ENCODE assay signal across 8 mouse cellular contexts in the genomic region with DNA sequence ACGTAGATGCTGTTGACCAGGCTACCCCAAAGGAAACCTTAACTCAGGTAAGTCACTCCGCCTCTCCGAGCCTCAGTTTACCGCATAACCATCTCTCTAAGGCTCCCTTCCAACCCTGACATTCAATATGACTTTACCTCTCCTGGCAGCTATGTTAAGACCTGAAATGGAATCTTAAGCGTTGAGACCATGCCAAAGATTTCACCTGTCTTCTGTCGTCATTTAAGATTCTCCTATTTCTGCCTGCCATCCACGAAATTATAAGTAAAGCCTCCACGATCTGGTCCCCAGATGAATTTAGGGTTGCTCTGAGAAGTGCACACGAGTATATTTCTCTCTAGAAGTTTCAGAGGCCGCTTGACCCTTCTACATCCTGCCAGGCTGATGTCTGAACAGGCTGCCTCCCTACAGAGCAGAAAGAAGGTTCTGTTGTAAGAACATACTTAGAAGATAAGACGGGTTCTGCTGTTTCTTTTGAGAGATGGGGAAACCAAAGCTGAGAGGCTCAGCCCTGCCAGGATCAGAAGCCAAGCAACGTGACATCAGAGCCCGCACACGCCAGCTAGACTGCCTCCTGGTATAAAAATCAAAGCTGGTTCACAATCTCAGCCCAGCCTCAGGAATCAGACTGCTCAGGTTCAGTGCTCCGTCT. TPM values are rescaled to one million over a fixed set of nuclear protein-coding genes. Genes with fewer than 3 reads are reported as not detected.
DNase-seq lines count a peak whose midpoint lies in the region; ATAC-seq and TF ChIP-seq lines count a peak whose summit lies in the region.

No protein-coding gene starts in this region.

- no peak for ATAC-seq in embryonic facial prominence, embryonic 14.5 days (ENCODE audit: low read depth)
- ATAC-seq in intestine, embryonic 14.5 days (replicated peaks; ENCODE audit: low FRiP score, low TSS enrichment, low read depth) = no peak

- peak overlapping the region; percentile 91 for H3K4me3 ChIP-seq in gastrocnemius, adult 2 months
- peak overlapping the region; percentile 35 for H3K4me3 ChIP-seq in ES-Bruce4 (ENCODE audit: low read depth, low read length)
- H3K4me3 ChIP-seq in embryonic facial prominence, embryonic 14.5 days (ENCODE audit: low read depth, low read length) = peak overlapping the region; percentile 93
- H3K4me3 ChIP-seq in intestine, embryonic 14.5 days (ENCODE audit: low read depth, low read length) = 0 out of 2 replicates have a peak overlapping the region, but pooled peaks have one; percentile 7
- H3K4me3 ChIP-seq in myocyte = peak overlapping the region; percentile 29

- TF ChIP-seq POLR2A in ES-Bruce4 (IDR thresholded peaks at IDR 0.05; ENCODE audit: insufficient read depth, low read length) (no peak), myocyte (IDR thresholded peaks at IDR 0.05; ENCODE audit: insufficient read length, low read depth) (no peak)

- H3K4me2 ChIP-seq in embryonic facial prominence, embryonic 14.5 days (ENCODE audit: low read depth, low read length) = peak overlapping the region; percentile 78
- peak overlapping the region; percentile 89 for H3K4me2 ChIP-seq in intestine, embryonic 14.5 days (ENCODE audit: low read length)
- peak overlapping the region; percentile 82 for H3K4me2 ChIP-seq in myocyte (ENCODE audit: low read depth)

- H3K27ac ChIP-seq in gastrocnemius, adult 2 months = peak overlapping the region; percentile 80
- H3K27ac ChIP-seq in ES-Bruce4 (ENCODE audit: insufficient read depth, low read length) = no peak overlapping the region
- no peak overlapping the region for H3K27ac ChIP-seq in embryonic facial prominence, embryonic 14.5 days (replicated peaks; ENCODE audit: low read depth, low read length)
- H3K27ac ChIP-seq in intestine, embryonic 14.5 days (ENCODE audit: low read depth) = no peak overlapping the region

- intact Hi-C loops in gastrocnemius, adult 2 months (cut with DNase I) = no loop called here

- H3K27me3 ChIP-seq in ES-Bruce4 (ENCODE audit: control insufficient read depth, insufficient read depth, low read length, poor library complexity, severe bottlenecking) = no peaks in the 10 kb centered on the region
- no peaks in the 10 kb centered on the region for H3K27me3 ChIP-seq in embryonic facial prominence, embryonic 14.5 days (replicated peaks; ENCODE audit: control insufficient read depth, insufficient read depth, low read length)
- H3K27me3 ChIP-seq in intestine, embryonic 14.5 days (replicated peaks; ENCODE audit: control insufficient read depth, insufficient read depth, low read length) = no peaks in the 10 kb centered on the region
- H3K27me3 ChIP-seq in myocyte (ENCODE audit: control insufficient read depth, insufficient read depth, insufficient read length) = no peaks in the 10 kb centered on the region

- H3K9me3 ChIP-seq in ES-Bruce4 (replicated peaks; ENCODE audit: control insufficient read depth, insufficient read depth, low read length, poor library complexity, severe bottlenecking) = no peaks in the 10 kb centered on the region
- H3K9me3 ChIP-seq in embryonic facial prominence, embryonic 14.5 days (ENCODE audit: control insufficient read depth, low read length) = no peaks in the 10 kb centered on the region
- H3K9me3 ChIP-seq in intestine, embryonic 14.5 days (ENCODE audit: control insufficient read depth, low read length) = no peaks in the 10 kb centered on the region

- no peak for TF ChIP-seq EP300 in ES-Bruce4 (IDR thresholded peaks at IDR 0.05; ENCODE audit: insufficient read depth, low read depth, low read length)

- TF ChIP-seq CTCF in gastrocnemius, adult 2 months (IDR thresholded peaks at IDR 0.05) = no peak
- no peak for TF ChIP-seq CTCF in ES-Bruce4 (IDR thresholded peaks at IDR 0.05; ENCODE audit: low read depth, low read length)

- WGBS in embryonic facial prominence, embryonic 14.5 days = 11% methylated on average over 15 of the region's 15 CpGs
- WGBS in intestine, embryonic 14.5 days = 18% methylated on average over 14 of the region's 15 CpGs

- DNase-seq in gastrocnemius, adult 2 months = peak; percentile 59
- no peak for DNase-seq in gastrocnemius, postnatal 4 days (ENCODE audit: low spot score in 2 of 2)
- DNase-seq in embryonic facial prominence, embryonic 14.5 days (ENCODE audit: low spot score) = no peak
- DNase-seq in intestine, embryonic 14.5 days (ENCODE audit: low spot score) = no peak
- DNase-seq in adrenal gland, postnatal 4 days (ENCODE audit: low spot score in 2 of 2) = no peak
- no peak for DNase-seq in right cerebral cortex, postnatal 14 days

- H3K4me1 ChIP-seq in ES-Bruce4 (ENCODE audit: control insufficient read depth, insufficient read depth, low read length) = no peaks in the 10 kb centered on the region
- peaks cover 5% of the 10 kb centered on the region; the same call in 1 of the 2 replicates for H3K4me1 ChIP-seq in embryonic facial prominence, embryonic 14.5 days (ENCODE audit: control insufficient read depth, insufficient read depth, low read length)
- H3K4me1 ChIP-seq in intestine, embryonic 14.5 days (replicated peaks; ENCODE audit: control insufficient read depth, insufficient read depth, low read length) = no peaks in the 10 kb centered on the region; the same call in 1 of the 2 replicates

- peak overlapping the region; percentile 63 for H3K9ac ChIP-seq in ES-Bruce4 (ENCODE audit: low read depth, poor library complexity, severe bottlenecking)
- H3K9ac ChIP-seq in embryonic facial prominence, embryonic 14.5 days (ENCODE audit: low read depth, low read length) = peak overlapping the region; percentile 57
- H3K9ac ChIP-seq in intestine, embryonic 14.5 days (ENCODE audit: low read length) = no peak overlapping the region

- no peaks in the 10 kb centered on the region for H3K79me2 ChIP-seq in myocyte (ENCODE audit: control insufficient read depth, insufficient read depth)

- H3ac ChIP-seq in myocyte (ENCODE audit: control insufficient read depth, insufficient read length) = no peak overlapping the region

- H3K36me3 ChIP-seq in ES-Bruce4 (ENCODE audit: control insufficient read depth, insufficient read depth, low read length, poor library complexity, severe bottlenecking) = no peaks in the 10 kb centered on the region
- H3K36me3 ChIP-seq in embryonic facial prominence, embryonic 14.5 days (ENCODE audit: control insufficient read depth, insufficient read depth, low read length) = no peaks in the 10 kb centered on the region
- no peaks in the 10 kb centered on the region for H3K36me3 ChIP-seq in intestine, embryonic 14.5 days (ENCODE audit: control insufficient read depth, insufficient read depth, low read length)
- H3K36me3 ChIP-seq in myocyte (ENCODE audit: control insufficient read depth, insufficient read depth) = no peaks in the 10 kb centered on the region

TF ChIP-seq in myocyte, 11 proteins besides CTCF, POLR2A, EP300 and RAD21:
- TF ChIP-seq CEBPB (IDR thresholded peaks at IDR 0.05; ENCODE audit: insufficient read depth, poor library complexity, severe bottlenecking) = no peak
- no peak for TF ChIP-seq POLR2AphosphoS2 (IDR thresholded peaks at IDR 0.05; ENCODE audit: insufficient read length, low read depth)
- TF ChIP-seq TCF3 (IDR thresholded peaks at IDR 0.05; ENCODE audit: insufficient read length, low read depth) = no peak
- no peak for TF ChIP-seq USF1 (IDR thresholded peaks at IDR 0.05; ENCODE audit: low read depth)
- no peak for TF ChIP-seq SRF (IDR thresholded peaks at IDR 0.05; ENCODE audit: control insufficient read depth, insufficient read length, low read depth)
- no peak for TF ChIP-seq MYOG (IDR thresholded peaks at IDR 0.05; ENCODE audit: control insufficient read depth in 1 of 3, insufficient read depth in 1 of 3, insufficient read length in 2 of 3, low read depth in 2 of 3)
- TF ChIP-seq MAX (IDR thresholded peaks at IDR 0.05; ENCODE audit: low read depth) = no peak
- no peak for TF ChIP-seq TCF12 (IDR thresholded peaks at IDR 0.05; ENCODE audit: insufficient read depth, poor library complexity, severe bottlenecking)
- no peak for TF ChIP-seq MYOD1 (IDR thresholded peaks at IDR 0.05; ENCODE audit: control insufficient read depth in 1 of 3, insufficient read length in 2 of 3, low read depth in 2 of 3)
- no peak for TF ChIP-seq E2F4 (IDR thresholded peaks at IDR 0.05; ENCODE audit: insufficient read depth)
- no peak for TF ChIP-seq REST (IDR thresholded peaks at IDR 0.05; ENCODE audit: insufficient read depth, insufficient read length)

RNA-seq across cellular contexts. Expression of a gene that starts 24.8 kb away (rescaled TPM):
- total RNA-seq in gastrocnemius, adult 2 months (2021) = under 1 TPM in 1 of 2 experiments, not detected in 1; 0.08 TPM
- under 1 TPM in 1 of 2 experiments, not detected in 1; 0.10 TPM for total RNA-seq in gastrocnemius, postnatal 4 days (2021)
- polyA plus RNA-seq in ES-Bruce4 (2011; ENCODE audit: insufficient read depth, insufficient read length, low read depth, missing spikeins) = not detected in 2 replicates
- polyA plus RNA-seq in embryonic facial prominence, embryonic 14.5 days (2014; fragmentation: Nextera tagmentation; extraction: Ambion mirVana) = 0.07 and 0.14 TPM in 2 replicates
- polyA plus RNA-seq in intestine, embryonic 14.5 days (2014; fragmentation: Nextera tagmentation; extraction: Ambion mirVana) = 0.09 TPM in 1 of 2 replicates, not detected in the other
- 0.02 TPM for polyA plus RNA-seq in myocyte (2012; fragmentation: generic; extraction: Trizol)
- total RNA-seq in adrenal gland, postnatal 4 days (2021) = under 1 TPM; 0.70 to 0.73 TPM

RNA-seq across cellular contexts. Expression of a gene that starts 25.4 kb away (rescaled TPM):
- 100 to 1,000 TPM; 102 to 113 TPM for total RNA-seq in gastrocnemius, adult 2 months (2021)
- total RNA-seq in gastrocnemius, postnatal 4 days (2021) = 10 to 100 TPM; 35.5 to 43.1 TPM
- polyA plus RNA-seq in ES-Bruce4 (2011; ENCODE audit: insufficient read depth, insufficient read length, low read depth, missing spikeins) (61.8 and 68.8 TPM in 2 replicates), myocyte (2012; fragmentation: generic; extraction: Trizol) (4.8 TPM)
- polyA plus RNA-seq in embryonic facial prominence, embryonic 14.5 days (2014; fragmentation: Nextera tagmentation; extraction: Ambion mirVana) = 64.9 and 65.1 TPM in 2 replicates
- polyA plus RNA-seq in intestine, embryonic 14.5 days (2014; fragmentation: Nextera tagmentation; extraction: Ambion mirVana) = 59.6 and 65.1 TPM in 2 replicates
- total RNA-seq in adrenal gland, postnatal 4 days (2021) = 10 to 100 TPM; 67.2 to 91.2 TPM

Comparison
In these comparisons a context has a peak if more than half of its experiments do, and no peak if none do; other contexts are left out.
1. H3K4me3 ChIP-seq: peak in every context shown above with its lines; median percentile 93 in embryonic facial prominence, embryonic 14.5 days; 91 in gastrocnemius, adult 2 months; 35 in ES-Bruce4; 29 in myocyte; 7 in intestine, embryonic 14.5 days.
2. RNA of a gene that starts 25.4 kb away (polyA plus RNA-seq): 61.8 to 68.8 TPM in ES-Bruce4, 64.9 to 65.1 TPM in embryonic facial prominence, embryonic 14.5 days and 59.6 to 65.1 TPM in intestine, embryonic 14.5 days; 4.8 TPM in myocyte (single experiment); every median in the first group is over 10 times any median in the second.
3. Peak in every context shown above with its lines, with median percentiles within 50 percentile points of each other: H3K4me2 ChIP-seq.